Mouse (Mus musculus) spleen, adult 2 months (tissue): ENCODE data around the gene Adcy1.

Source experiments
- CTCF ChIP-seq: fragments of 200-500 bp; IDR thresholded peaks from 2 replicates; pipeline ENCODE4 v1.5.1; 2011; ENCODE audit warnings: mild to moderate bottlenecking, inconsistent platforms; ENCODE audit not compliant: insufficient read depth, insufficient read length, insufficient replicate concordance; ENCODE audit errors: extremely low read depth
- POLR2A ChIP-seq: fragments of 200-500 bp; IDR thresholded peaks from 2 replicates; pipeline ENCODE4 v1.6.1; 2011; ENCODE audit warnings: low read depth, low read length, inconsistent platforms

GRCm38 (mm10) chr11:7064484-7065185 lies 1.3 kb downstream of the Adcy1 start:
- TF ChIP-seq CTCF (no peak), POLR2A (no peak)
